Mouse (Mus musculus): Measurements from ENCODE around the gene Hsf5.
A peak's percentile ranks its signal among the peaks of the same experiment; 100 is the strongest.

The Hsf5 gene

DNA sequence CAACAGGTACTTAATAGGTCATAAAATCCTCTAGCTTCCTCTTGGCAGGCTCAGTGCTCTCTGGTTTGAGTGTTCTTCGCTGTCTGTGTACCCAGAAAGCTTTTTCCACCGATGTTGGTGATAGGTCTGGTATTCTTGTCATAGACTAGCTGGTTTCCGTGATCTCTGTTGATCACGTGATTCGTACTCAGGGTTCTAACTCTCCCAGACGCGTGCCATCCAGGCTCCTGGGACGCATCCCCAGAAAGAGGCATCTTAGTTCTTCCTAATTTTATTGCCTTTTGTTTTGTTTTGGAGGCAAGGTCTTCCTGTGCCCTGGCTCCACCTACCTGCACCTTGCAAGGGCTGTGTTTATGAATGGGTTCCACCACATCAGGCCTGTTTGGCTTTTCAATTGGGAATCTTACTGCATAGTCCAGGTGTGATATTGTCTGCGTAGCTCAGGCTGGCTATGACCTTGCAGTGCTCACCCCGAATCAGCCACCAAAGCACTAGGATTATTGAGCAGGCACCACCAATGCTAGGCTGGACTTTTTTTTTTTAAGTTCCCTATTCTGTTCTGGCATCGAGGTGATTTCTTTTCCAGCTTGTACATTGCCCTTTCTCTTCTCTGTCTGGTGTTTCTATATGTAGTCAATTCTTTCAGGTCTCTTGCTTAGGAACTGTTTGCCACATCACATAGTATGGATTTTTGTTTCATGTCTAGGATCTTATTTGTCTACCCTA is 71.7 kb downstream of the Hsf5 start:
- DNase-seq (ENCODE audit: low spot score), result no peak

DNA sequence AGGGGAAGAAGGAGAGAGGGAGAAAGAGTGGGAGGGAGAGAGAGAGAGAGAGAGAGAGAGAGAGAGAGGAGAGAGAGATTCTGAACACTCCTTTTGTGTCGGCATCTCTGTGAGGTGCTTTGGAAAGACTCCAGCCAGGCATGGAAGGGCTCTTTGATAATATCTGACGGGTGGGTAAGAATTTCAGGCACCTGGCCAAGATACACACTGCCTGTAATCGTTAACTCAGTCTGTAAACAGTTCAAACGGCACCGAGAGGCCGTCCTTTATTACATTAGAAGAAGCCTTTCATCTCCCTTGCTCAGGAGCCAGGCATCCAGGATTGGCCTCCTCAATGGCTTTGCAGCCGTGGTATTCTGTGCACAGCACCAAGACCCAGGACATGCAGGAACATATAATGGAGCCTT is 72.4 kb downstream of the Hsf5 start:
- DNase-seq (ENCODE audit: low spot score), result peak; percentile 21

- DNase-seq (ENCODE audit: low spot score), result no peak
Observed at GRCm38 (mm10) chr11:87690054-87690740, 73.2 kb downstream of the Hsf5 start.

- no peak for DNase-seq (ENCODE audit: low spot score)
Observed at GRCm38 (mm10) chr11:87697131-87697682, 80.2 kb downstream of the Hsf5 start.

DNA sequence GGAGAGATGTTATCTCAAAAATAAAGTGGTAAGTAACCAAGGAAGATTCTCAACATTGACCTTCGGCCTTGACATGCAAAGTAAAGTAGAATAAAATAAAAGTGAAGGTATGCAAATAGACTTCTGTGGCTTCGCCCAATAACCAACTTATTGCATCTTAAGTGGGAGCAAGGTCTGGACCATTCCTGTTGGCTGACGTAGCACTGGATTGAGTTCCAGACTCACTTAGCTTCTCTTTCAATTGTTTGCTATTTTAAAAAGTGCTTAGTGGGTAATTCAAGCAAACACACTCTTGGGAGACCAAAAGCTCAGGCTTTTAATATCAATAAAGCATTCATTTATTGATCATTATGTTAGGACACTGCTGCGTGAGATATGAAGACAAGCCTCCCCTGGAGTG is 81.2 kb downstream of the Hsf5 start:
- DNase-seq (ENCODE audit: low spot score), result no peak

- DNase-seq (ENCODE audit: low spot score), result no peak
Observed at GRCm38 (mm10) chr11:87701108-87701507, 84.1 kb downstream of the Hsf5 start.

DNA sequence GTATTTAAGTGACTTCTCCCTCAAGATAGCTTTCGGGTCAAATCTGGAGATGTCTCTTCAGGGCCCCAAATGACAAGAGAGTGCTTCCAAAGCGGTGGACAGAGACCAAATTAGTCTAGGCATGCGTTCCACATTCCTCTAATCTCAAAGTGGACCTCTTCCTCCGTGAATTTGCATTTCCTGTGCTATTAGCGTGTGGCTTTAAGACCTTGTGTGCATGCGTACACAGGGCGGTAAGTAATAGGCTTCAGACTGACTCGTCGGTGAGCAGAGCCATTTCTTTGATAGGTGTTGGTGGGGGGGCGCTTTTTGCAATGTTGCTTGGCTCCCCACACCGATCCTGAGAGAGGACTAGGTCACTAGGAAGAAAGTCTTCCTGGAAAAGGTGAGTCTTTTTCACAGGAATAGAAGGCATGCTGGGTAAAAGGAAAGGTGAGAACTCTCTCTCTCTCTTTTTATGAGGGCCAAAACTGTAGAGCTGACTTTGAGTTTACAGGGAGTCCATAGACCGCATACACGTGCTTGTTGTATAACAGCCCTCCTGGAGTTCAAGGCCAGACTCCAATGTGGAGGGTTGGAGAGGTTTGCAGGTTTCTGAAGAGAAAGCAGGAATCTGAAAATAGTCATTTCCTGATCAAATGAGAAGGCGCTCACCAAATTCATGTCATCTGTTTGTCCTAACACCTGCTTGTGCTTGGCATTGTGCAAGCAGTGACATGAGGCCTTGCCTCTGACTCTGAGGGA is 85.1 kb downstream of the Hsf5 start:
- no peak for DNase-seq (ENCODE audit: low spot score)

GRCm38 (mm10) chr11:87703654-87704053 is 86.7 kb downstream of the Hsf5 start:
- no peak for DNase-seq (ENCODE audit: low spot score)

GRCm38 (mm10) chr11:87704289-87704688 is 87.3 kb downstream of the Hsf5 start:
- DNase-seq (ENCODE audit: low spot score), result no peak

DNA sequence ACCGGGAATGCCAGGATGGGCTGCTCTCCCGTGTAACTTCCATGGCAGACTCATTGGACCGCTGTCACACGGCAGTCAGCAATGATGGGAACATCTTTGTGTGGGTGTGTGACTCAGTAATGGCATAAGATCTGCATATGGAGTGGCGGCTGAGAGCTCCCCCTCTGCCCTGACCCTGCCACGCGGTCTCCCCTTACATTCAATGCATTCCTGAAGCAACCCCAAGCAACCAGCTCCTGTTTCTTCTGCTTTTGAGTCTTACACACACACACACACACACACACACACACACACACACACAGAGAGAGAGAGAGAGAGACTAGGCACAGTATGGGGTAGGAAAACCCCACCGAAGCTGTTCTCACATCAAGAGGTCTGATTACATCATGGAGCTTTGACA is 90.6 kb downstream of the Hsf5 start:
- no peak for DNase-seq (ENCODE audit: low spot score)

DNA sequence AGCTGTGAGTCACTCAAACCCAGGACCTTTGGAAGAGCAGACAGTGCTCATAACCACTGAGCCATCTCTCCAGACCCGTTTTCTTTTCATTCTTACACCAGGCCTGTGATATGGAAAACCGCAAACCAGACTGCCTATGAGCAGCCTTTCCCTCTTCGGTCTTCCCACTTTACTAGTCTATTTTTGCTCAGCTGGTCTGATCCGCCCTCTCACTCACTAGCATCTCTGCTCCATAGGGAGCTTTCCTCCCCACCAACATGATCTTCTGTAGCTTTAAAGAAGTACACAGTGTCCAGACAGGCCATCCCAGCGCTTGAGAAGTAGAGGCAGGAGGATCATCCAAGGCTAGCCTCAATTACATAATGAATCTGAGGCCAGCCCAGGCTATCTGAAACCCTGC is 92.0 kb downstream of the Hsf5 start:
- no peak for DNase-seq (ENCODE audit: low spot score)
